Mouse (Mus musculus) limb, embryonic 10.5 days (tissue): ENCODE results near the gene Calr. TPM values are rescaled to one million over a fixed set of nuclear protein-coding genes. Genes with fewer than 3 reads are reported as not detected.

Source experiments
- DNase-seq: peaks from one replicate; pipeline ENCODE4 v3.0.0-alpha.2; 2017; ENCODE audit warnings: low spot score
- H3K27ac ChIP-seq: fragments of 300-500 bp; sonication (generic); 2 replicates; pipeline ENCODE4 v1.5.1; 2016; ENCODE audit warnings: mild to moderate bottlenecking
- H3K27me3 ChIP-seq: fragments of 300-500 bp; sonication (generic); 2 replicates; pipeline ENCODE4 v1.6.1; 2016; ENCODE audit warnings: low read depth, mild to moderate bottlenecking; ENCODE audit not compliant: poor library complexity, severe bottlenecking
- H3K36me3 ChIP-seq: fragments of 300-500 bp; sonication (generic); 2 replicates; pipeline ENCODE4 v1.6.1; 2016; ENCODE audit warnings: mild to moderate bottlenecking, moderate library complexity
- H3K4me1 ChIP-seq: fragments of 300-500 bp; sonication (generic); 2 replicates; pipeline ENCODE4 v1.6.1; 2016
- H3K4me3 ChIP-seq: fragments of 300-500 bp; sonication (generic); 2 replicates; pipeline ENCODE4 v1.5.1; 2016; ENCODE audit warnings: mild to moderate bottlenecking, moderate library complexity
- H3K9me3 ChIP-seq: fragments of 300-500 bp; sonication (generic); replicated peaks from 2 replicates; pipeline ENCODE4 v1.6.1; 2016; ENCODE audit warnings: mild to moderate bottlenecking
- WGBS: fragments of 180-500 bp; shearing (Covaris S2); methylation state at CpG from one replicate; pipeline ENCODE4 v1.1.7; 2016; 5-methylcytosine and 5-hydroxymethylcytosine counted together
- polyA plus RNA-seq: library from polyadenylated mRNA; unstranded; fragments of >200 nt; fragmentation: Nextera tagmentation; extraction: Ambion mirVana; gene quantifications from 2 replicates; pipeline ENCODE4 v1.2.1, GENCODE M21; 2016

The Calr gene
- polyA plus RNA-seq, 1 experiment from 2014 or later = 820 TPM

DNA sequence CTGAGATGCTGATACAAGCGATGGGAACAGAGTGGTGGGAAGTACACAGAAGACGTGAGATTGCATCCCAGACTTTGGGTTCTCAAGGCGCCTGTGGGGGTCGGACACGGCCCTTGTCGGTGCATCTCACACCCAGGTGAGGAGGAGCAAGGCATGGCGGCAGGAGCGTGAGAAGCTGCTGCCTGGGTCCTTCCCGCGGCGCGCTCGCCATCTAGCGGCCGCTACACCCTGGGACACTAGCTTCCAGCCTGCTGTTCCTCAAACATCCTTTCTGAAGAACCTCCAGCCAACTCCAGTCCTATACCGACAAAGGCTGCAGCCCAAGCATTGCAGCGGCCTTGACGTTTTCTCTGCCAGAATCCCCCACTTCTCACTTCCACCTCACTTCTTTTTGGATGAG lies 23.1 kb downstream of the Calr start:
- Histone ChIP-seq H3K27me3 (peaks cover 13% of the 10 kb centered on the region), H3K9me3 (no peaks in the 10 kb centered on the region), H3K36me3 (no peaks in the 10 kb centered on the region), H3K4me3 (peak overlapping the region; percentile 36), H3K27ac (0 out of 2 replicates have a peak overlapping the region, but pooled peaks have one; percentile 3), H3K4me1 (peaks cover 23% of the 10 kb centered on the region)
- DNase-seq = peak; percentile 87
- 1% methylated on average over 18 of the region's 18 CpGs for WGBS

DNA sequence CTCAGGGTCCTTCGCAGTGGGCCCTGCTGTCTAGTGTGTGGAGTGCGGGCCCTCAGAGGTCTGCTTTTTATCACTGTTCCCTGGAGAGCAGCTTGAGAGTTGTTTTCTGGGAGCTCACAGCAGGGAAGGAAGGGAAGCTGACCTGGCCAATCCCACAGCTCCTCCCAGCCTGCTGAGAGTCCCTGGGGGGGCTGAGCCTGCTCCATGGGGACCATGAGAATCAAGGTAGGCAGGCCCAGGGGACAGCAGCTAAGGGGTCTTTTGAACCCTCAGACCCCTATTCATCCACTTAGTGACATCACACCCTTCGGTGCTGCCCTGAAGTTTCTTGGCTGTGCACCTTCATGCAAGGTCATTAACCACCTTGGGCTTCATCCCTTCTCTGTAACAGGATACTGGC lies 24.0 kb downstream of the Calr start, which contains the start of gene Dand5:
Gene Dand5 (minus strand): TSS at position 101 of the 400 bp plus-strand sequence.
- no peaks in the 10 kb centered on the region for H3K36me3 ChIP-seq

DNA sequence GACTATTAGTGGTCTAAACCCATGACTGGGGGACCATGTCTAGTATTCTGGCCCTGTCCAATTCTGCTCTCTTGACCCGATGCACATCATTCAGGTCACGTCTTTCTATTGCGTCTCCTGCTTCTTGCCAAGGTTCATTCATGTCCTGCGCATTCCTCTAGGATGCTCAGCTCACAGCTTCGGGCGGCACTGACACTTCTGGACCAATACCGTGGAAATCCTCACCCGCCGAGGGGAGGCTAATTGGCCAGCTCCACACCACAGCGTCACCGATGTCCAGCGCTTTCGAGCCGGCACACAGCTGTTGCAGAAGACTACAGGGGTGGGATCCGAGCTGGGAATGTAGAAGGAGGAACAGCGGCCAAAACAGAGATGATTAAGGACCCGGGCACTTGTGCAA lies 30.6 kb downstream of the Calr start:
- Histone ChIP-seq H3K4me3 (no peak overlapping the region), H3K4me1 (peaks cover 17% of the 10 kb centered on the region), H3K27ac (no peak overlapping the region), H3K9me3 (no peaks in the 10 kb centered on the region), H3K36me3 (no peaks in the 10 kb centered on the region), H3K27me3 (peaks cover 55% of the 10 kb centered on the region)
- DNase-seq = no peak
- 79% methylated on average over 17 of the region's 17 CpGs for WGBS

More for the DNA sequence above, 24.0 kb downstream of the Calr start, which contains the start of gene Dand5:
- H3K27ac ChIP-seq = peak within 1 kb of the TSS; percentile 3; the same call in 1 of the 2 replicates
- no peak for DNase-seq
- peaks cover 13% of the 10 kb centered on the region for H3K27me3 ChIP-seq
- H3K4me1 ChIP-seq = peaks cover 23% of the 10 kb centered on the region
- H3K9me3 ChIP-seq = no peaks in the 10 kb centered on the region
- 17% methylated on average over 3 of the region's 3 CpGs for WGBS
- peak within 1 kb of the TSS; percentile 36 for H3K4me3 ChIP-seq

DNA sequence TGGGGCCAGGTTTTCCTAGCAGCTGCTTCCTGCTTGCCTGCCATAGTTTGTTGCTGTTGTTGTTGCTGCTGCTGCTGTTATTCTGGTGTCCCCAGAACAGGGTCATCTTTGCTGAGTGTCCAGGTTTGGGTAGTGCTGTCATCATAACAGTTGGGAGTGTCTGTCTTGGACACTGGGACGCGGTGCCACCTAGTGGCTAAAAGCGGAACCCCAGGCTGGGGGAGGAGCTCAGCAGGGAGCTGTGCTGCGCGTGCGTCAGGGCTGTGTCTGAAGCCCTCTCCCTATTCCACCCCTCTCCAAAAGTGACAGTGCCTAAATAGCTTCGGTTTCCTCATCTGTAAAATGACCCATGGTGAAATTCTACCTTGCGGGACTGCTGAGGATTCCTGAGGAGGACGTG lies 31.2 kb downstream of the Calr start:
- H3K27me3 ChIP-seq = peaks cover 61% of the 10 kb centered on the region
- peaks cover 22% of the 10 kb centered on the region for H3K4me1 ChIP-seq
- 14% methylated on average over 9 of the region's 9 CpGs for WGBS
- H3K4me3 ChIP-seq = no peak overlapping the region
- H3K36me3 ChIP-seq = no peaks in the 10 kb centered on the region
- H3K27ac ChIP-seq = peak overlapping the region; percentile 51; the same call in 1 of the 2 replicates
- DNase-seq = peak; percentile 95
- no peaks in the 10 kb centered on the region for H3K9me3 ChIP-seq

DNA sequence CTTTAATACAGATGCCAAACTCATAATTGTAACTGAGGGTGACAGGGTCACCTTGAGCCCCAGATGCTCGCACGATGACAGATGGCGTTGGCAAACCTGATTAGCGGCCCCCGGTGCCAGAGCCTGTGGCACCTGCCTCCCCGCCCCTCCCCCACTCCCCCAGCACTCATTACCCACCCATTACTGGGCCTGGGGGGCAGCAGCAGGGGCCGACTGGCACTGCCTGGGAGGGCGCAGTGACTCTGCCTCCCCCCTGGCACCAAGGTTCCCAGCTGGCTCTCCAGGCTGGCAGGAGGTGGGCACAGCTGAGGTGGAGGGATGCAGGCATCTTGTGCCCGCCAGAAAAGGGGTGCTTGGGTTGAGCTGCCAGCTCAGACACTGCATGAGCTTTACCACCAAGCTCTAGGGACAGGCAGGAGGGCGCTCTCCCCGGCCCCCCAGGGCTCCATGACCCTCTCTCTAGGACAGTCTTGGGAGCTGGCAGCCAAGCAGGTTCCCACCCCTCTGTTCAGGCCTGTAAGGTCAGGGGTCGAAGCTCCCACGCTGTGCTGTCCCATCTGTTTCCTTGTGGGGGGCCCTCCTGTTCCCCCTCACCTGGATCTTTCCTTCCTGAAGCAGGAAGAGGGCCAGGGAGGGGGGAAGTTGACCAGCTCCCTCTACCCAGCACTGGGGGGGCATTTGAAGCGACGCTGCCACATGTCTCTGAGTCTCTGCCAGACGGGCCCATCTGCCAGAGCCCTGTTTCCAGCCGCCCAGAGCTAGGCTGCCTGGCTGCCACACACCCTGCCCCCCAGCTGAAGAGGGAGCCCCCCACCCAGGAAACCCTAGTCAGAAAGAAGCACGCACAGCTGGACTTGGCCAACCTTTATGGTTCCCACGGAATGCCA lies 31.9 kb downstream of the Calr start:
- 45% methylated on average over 19 of the region's 19 CpGs for WGBS
- Histone ChIP-seq H3K4me3 (no peak overlapping the region), H3K27me3 (peaks cover 67% of the 10 kb centered on the region), H3K9me3 (no peaks in the 10 kb centered on the region), H3K36me3 (no peaks in the 10 kb centered on the region), H3K4me1 (peaks cover 22% of the 10 kb centered on the region), H3K27ac (peak overlapping the region; percentile 51)
- no peak for DNase-seq

- Histone ChIP-seq H3K9me3 (no peaks in the 10 kb centered on the region), H3K4me1 (peaks cover 22% of the 10 kb centered on the region), H3K27ac (no peak overlapping the region), H3K4me3 (no peak overlapping the region), H3K36me3 (no peaks in the 10 kb centered on the region), H3K27me3 (peaks cover 73% of the 10 kb centered on the region)
- no peak for DNase-seq
- WGBS = 89% methylated on average over 11 of the region's 11 CpGs
Observed at GRCm38 (mm10) chr8:84814240-84814554, 32.5 kb downstream of the Calr start.

GRCm38 (mm10) chr8:84813830-84814229 lies 32.9 kb downstream of the Calr start:
- H3K4me3 ChIP-seq = no peak overlapping the region
- H3K4me1 ChIP-seq = peaks cover 22% of the 10 kb centered on the region
- H3K36me3 ChIP-seq = no peaks in the 10 kb centered on the region
- H3K9me3 ChIP-seq = no peaks in the 10 kb centered on the region
- H3K27me3 ChIP-seq = peaks cover 77% of the 10 kb centered on the region
- no peak for DNase-seq
- no peak overlapping the region for H3K27ac ChIP-seq
- 90% methylated on average over 3 of the region's 3 CpGs for WGBS

DNA sequence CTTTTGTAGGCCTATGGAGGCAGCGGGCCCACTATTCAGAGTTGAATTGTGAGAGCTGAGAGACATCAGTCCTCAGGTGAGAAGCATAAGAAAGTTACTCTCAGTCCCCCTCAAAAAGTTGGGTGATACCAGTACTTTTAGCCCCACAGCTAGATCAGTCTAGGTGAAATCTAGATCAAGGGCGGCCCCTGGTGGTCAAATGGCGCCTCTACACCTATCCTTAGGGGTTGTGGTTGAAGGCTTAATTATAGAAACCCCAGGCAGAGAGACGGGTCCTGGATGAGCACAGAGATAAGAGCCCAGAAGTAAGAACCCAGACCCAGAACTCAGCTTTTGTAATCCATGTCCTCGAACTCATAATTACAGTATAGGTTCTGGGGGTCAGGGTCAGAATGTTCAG lies 33.7 kb downstream of the Calr start:
- Histone ChIP-seq H3K27me3 (peaks cover 84% of the 10 kb centered on the region), H3K4me1 (peaks cover 22% of the 10 kb centered on the region)

GRCm38 (mm10) chr8:84811303-84811702 lies 35.4 kb downstream of the Calr start:
- 27% methylated on average over 10 of the region's 10 CpGs for WGBS
- no peak for DNase-seq
- peaks cover 95% of the 10 kb centered on the region for H3K27me3 ChIP-seq
- H3K9me3 ChIP-seq = no peaks in the 10 kb centered on the region
- peak overlapping the region; percentile 45 for H3K4me3 ChIP-seq
- H3K4me1 ChIP-seq = peaks cover 22% of the 10 kb centered on the region
- no peaks in the 10 kb centered on the region for H3K36me3 ChIP-seq
- peak overlapping the region; percentile 63 for H3K27ac ChIP-seq

More for the DNA sequence above, 33.7 kb downstream of the Calr start:
- no peaks in the 10 kb centered on the region for H3K36me3 ChIP-seq
- no peak overlapping the region for H3K4me3 ChIP-seq
- H3K9me3 ChIP-seq = no peaks in the 10 kb centered on the region
- DNase-seq = peak; percentile 88
- H3K27ac ChIP-seq = no peak overlapping the region
- WGBS = 2% methylated on average over 5 of the region's 5 CpGs

DNA sequence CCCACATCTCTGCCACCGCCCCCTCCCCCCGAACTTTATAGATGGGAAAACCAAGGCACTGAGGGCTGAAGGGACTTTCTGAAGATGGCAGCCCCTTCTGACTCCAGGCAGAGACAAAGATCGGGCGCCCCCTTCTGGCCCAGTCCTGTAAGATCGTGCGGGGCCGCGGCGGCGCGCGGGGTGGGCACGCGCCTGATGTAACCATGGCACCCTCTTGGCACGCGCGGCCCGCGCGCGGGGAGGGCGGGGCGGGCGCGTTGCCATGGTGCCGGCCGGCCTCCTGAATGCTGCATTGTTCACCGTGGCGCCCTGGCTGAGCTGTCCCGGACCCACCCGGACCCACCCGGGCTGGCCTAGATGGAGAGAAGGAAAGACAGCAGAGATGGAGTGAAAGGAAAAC lies 35.8 kb downstream of the Calr start:
- peaks cover 22% of the 10 kb centered on the region for H3K4me1 ChIP-seq
- H3K27ac ChIP-seq = peak overlapping the region; percentile 63
- no peaks in the 10 kb centered on the region for H3K9me3 ChIP-seq
- H3K27me3 ChIP-seq = peaks cover 95% of the 10 kb centered on the region
- DNase-seq = peak; percentile 95
- H3K4me3 ChIP-seq = peak overlapping the region; percentile 45
- under 1% methylated on average over 32 of the region's 32 CpGs for WGBS
- no peaks in the 10 kb centered on the region for H3K36me3 ChIP-seq

GRCm38 (mm10) chr8:84809941-84810280 lies 36.8 kb downstream of the Calr start:
- Histone ChIP-seq H3K27me3 (peaks cover 97% of the 10 kb centered on the region), H3K4me3 (no peak overlapping the region), H3K27ac (no peak overlapping the region), H3K4me1 (peaks cover 16% of the 10 kb centered on the region), H3K9me3 (no peaks in the 10 kb centered on the region), H3K36me3 (no peaks in the 10 kb centered on the region)
- WGBS = 81% methylated on average over 5 of the region's 5 CpGs
- no peak for DNase-seq

- H3K27ac ChIP-seq = no peak overlapping the region
- 61% methylated on average over 12 of the region's 12 CpGs for WGBS
Observed at GRCm38 (mm10) chr8:84809109-84809940, 37.4 kb downstream of the Calr start.

GRCm38 (mm10) chr8:84806031-84806430 lies 40.7 kb downstream of the Calr start:
- WGBS = 93% methylated on average over 5 of the region's 5 CpGs
- no peak for DNase-seq
- no peaks in the 10 kb centered on the region for H3K36me3 ChIP-seq
- H3K4me3 ChIP-seq = no peak overlapping the region
- H3K4me1 ChIP-seq = peaks cover 11% of the 10 kb centered on the region
- H3K27ac ChIP-seq = no peak overlapping the region
- H3K9me3 ChIP-seq = no peaks in the 10 kb centered on the region
- peaks cover 97% of the 10 kb centered on the region for H3K27me3 ChIP-seq

More at GRCm38 (mm10) chr8:84809109-84809940, 37.4 kb downstream of the Calr start:
- Histone ChIP-seq H3K27me3 (peaks cover 97% of the 10 kb centered on the region), H3K9me3 (no peaks in the 10 kb centered on the region), H3K4me3 (no peak overlapping the region), H3K4me1 (peaks cover 10% of the 10 kb centered on the region), H3K36me3 (no peaks in the 10 kb centered on the region)
- DNase-seq = no peak
